Mouse (Mus musculus) kidney, postnatal 25 days (tissue): ENCODE measurements around the gene Olfr142.
"Not testable (repeated sequence)": the region's sequence is repeated elsewhere in the genome, so short reads cannot be mapped to it uniquely, and the experiment has no call there.

Source experiments
- DNase-seq, 2 experiments: peaks; one replicate each; pipeline ENCODE4 v3.0.0; 2021; ENCODE audit warnings: mixed read lengths in 2 of 2

Olfr142 gene

DNA sequence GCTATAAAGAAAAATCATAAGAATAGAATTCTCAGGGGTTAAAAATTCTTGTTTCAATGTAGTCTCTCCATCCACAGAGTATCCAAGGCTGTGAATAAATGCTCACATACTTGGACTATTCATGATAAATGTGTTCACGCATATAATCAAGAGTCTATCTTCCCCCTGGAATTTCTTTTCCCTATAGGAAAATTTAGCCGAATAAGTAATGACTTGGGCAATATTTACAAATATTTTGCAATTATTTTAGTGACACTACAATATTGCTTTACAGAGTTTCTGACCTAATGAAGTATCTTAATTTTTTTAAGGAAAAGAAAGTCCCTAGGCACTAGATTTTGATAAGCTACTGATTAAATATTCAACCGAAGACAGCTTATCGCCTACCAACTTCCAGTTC lies at the start of gene Olfr142:
Olfr142 (minus strand) TSS at position 101 of the 400 bp plus-strand sequence.
- no peak for DNase-seq

DNA sequence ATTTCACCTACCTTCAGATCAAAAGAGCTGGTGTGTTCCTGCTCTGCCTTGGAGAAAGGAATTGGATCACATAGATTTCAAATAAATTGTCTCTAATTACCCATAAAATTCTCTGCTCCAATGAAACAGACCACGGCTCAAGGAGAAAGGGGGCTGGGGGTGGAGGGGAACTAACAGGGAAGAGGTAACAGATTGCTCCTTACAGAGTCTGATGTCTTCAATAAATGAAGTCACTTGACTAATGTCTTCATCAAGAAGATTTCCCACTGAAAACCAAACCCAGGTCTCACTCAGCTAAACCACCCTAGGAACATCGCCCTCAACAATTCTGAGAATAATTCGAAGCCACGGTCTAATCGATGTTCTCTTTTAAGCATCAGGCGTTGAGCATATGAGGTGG lies 35.3 kb upstream of the Olfr142 start, which contains the start of gene Olfr1272:
Olfr1272 (minus strand) TSS at position 101 of the 400 bp plus-strand sequence.
- no peak for DNase-seq

DNA sequence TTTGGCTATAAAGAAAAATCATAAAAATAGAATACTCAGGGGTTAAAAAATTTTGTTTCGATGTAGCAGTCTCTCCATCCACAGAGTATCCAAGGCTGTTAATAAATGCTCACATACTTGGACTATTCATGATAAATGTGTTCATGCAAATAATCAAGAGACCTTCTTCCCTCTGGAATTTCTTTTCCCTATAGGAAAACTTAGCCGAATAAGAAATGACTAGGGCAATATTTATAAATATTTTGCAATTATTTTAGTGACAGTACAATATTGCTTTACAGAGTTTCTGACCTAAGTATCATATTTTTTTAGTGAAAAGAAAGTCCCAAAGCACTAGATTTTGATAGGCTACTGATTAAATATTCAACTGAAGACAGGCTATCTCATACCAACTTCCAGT lies 13.5 kb upstream of the Olfr142 start, which contains the start of gene Olfr1271:
Olfr1271 (minus strand) TSS at position 101 of the 400 bp plus-strand sequence.
- DNase-seq = no peak

DNA sequence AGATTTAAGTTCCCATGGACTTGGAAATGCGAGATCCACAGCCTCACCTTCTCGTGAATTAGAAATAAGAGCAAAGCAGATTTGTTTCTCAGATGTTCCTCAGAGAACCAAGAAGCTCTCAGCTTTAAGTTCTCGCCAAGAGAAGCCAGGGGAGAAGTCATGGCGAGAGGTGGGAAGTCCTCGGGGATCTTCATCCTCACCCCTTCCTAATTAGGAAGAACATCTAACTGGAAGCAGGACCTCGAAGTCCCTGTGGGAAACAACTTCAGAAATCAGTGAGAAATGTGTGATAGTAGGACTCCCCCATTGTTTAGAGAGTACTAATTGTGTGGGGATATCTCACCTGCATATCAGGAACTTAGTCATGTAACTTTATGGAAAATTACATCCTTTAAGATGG lies 33.0 kb downstream of the Olfr142 start, which contains the start of gene Olfr1506:
Olfr1506 (minus strand) TSS at position 101 of the 400 bp plus-strand sequence.
- not testable (repeated sequence) for DNase-seq
